In genomic region chr10:79892451-79893118, GRCm38 (mm10) we compare ENCODE assay signal across 8 mouse cellular contexts. TPM values are rescaled to one million over a fixed set of nuclear protein-coding genes. Genes with fewer than 3 reads are reported as not detected.
DNase-seq lines count a peak whose midpoint lies in the region; ATAC-seq and TF ChIP-seq lines count a peak whose summit lies in the region.
"Not testable (repeated sequence)": the region's sequence is repeated elsewhere in the genome, so short reads cannot be mapped to it uniquely, and the experiment has no call there.

No protein-coding gene starts in this region.

- not testable (repeated sequence) for H3K9me3 ChIP-seq in embryonic facial prominence, embryonic 14.5 days (ENCODE audit: control insufficient read depth, low read length); heart, embryonic 10.5 days; kidney, embryonic 15.5 days (replicated peaks); limb, embryonic 14.5 days (ENCODE audit: control insufficient read depth, low read length); midbrain, postnatal 0 days (ENCODE audit: low read length)

- H3K4me3 ChIP-seq in embryonic facial prominence, embryonic 14.5 days (ENCODE audit: low read depth, low read length); heart, embryonic 10.5 days; kidney, embryonic 15.5 days (replicated peaks); limb, embryonic 14.5 days (replicated peaks; ENCODE audit: low read length); midbrain, postnatal 0 days (ENCODE audit: low read depth, low read length): not testable (repeated sequence)

- TF ChIP-seq CTCF in midbrain, postnatal 0 days (IDR thresholded peaks at IDR 0.05) = peak; percentile 82

- TF ChIP-seq POLR2A in limb, embryonic 14.5 days (IDR thresholded peaks at IDR 0.05; ENCODE audit: borderline replicate concordance, extremely low read depth, insufficient read depth, insufficient read length) = not testable (repeated sequence)

- H3K4me2 ChIP-seq in embryonic facial prominence, embryonic 14.5 days (ENCODE audit: low read depth, low read length); kidney, embryonic 15.5 days; limb, embryonic 14.5 days (replicated peaks; ENCODE audit: low read depth, low read length, severe bottlenecking); midbrain, postnatal 0 days (ENCODE audit: low read depth, low read length, poor library complexity, severe bottlenecking): not testable (repeated sequence)

- 42% methylated on average over 22 of the region's 22 CpGs for WGBS in embryonic facial prominence, embryonic 14.5 days
- 43% methylated on average over 22 of the region's 22 CpGs for WGBS in heart, embryonic 10.5 days
- 41% methylated on average over 22 of the region's 22 CpGs for WGBS in kidney, embryonic 15.5 days
- 44% methylated on average over 22 of the region's 22 CpGs for WGBS in limb, embryonic 14.5 days
- 47% methylated on average over 22 of the region's 22 CpGs for WGBS in midbrain, postnatal 0 days

- H3K36me3 ChIP-seq in embryonic facial prominence, embryonic 14.5 days (ENCODE audit: control insufficient read depth, insufficient read depth, low read length) = peaks cover 27% of the 10 kb centered on the region
- peaks cover 32% of the 10 kb centered on the region for H3K36me3 ChIP-seq in heart, embryonic 10.5 days
- peaks cover 34% of the 10 kb centered on the region for H3K36me3 ChIP-seq in kidney, embryonic 15.5 days
- H3K36me3 ChIP-seq in limb, embryonic 14.5 days (ENCODE audit: control insufficient read depth, insufficient read depth, low read length) = peaks cover 27% of the 10 kb centered on the region
- H3K36me3 ChIP-seq in midbrain, postnatal 0 days (ENCODE audit: insufficient read depth, low read length) = peaks cover 28% of the 10 kb centered on the region

- 0 out of 2 replicates have a peak, but pooled peaks have one; percentile 28 for ATAC-seq in embryonic facial prominence, embryonic 14.5 days (ENCODE audit: low read depth)
- not testable (repeated sequence) for ATAC-seq in kidney, embryonic 15.5 days (replicated peaks; ENCODE audit: low FRiP score)
- peak; percentile 30; the same call in 1 of the 2 replicates for ATAC-seq in limb, embryonic 14.5 days (ENCODE audit: low FRiP score, low read depth)
- 0 out of 2 replicates have a peak, but pooled peaks have one; percentile 55 for ATAC-seq in midbrain, postnatal 0 days (ENCODE audit: low FRiP score)

- not testable (repeated sequence) for H3K27ac ChIP-seq in embryonic facial prominence, embryonic 14.5 days (replicated peaks; ENCODE audit: low read depth, low read length); heart, embryonic 10.5 days; limb, embryonic 14.5 days (replicated peaks; ENCODE audit: low read depth, low read length); midbrain, postnatal 0 days (ENCODE audit: low read depth, low read length)
- H3K27ac ChIP-seq in kidney, embryonic 15.5 days = peak overlapping the region; percentile 51

- not testable (repeated sequence) for H3K9ac ChIP-seq in embryonic facial prominence, embryonic 14.5 days (ENCODE audit: low read depth, low read length); kidney, embryonic 15.5 days; limb, embryonic 14.5 days (ENCODE audit: low read depth, low read length, severe bottlenecking); midbrain, postnatal 0 days (replicated peaks; ENCODE audit: low read length, poor library complexity, severe bottlenecking)

- not testable (repeated sequence) for H3K4me1 ChIP-seq in embryonic facial prominence, embryonic 14.5 days (ENCODE audit: control insufficient read depth, insufficient read depth, low read length); heart, embryonic 10.5 days; limb, embryonic 14.5 days (ENCODE audit: control insufficient read depth, insufficient read depth, low read length); midbrain, postnatal 0 days (ENCODE audit: insufficient read depth, low read length)
- H3K4me1 ChIP-seq in kidney, embryonic 15.5 days = peaks cover 10% of the 10 kb centered on the region; the same call in 1 of the 2 replicates

- not testable (repeated sequence) for H3K27me3 ChIP-seq in embryonic facial prominence, embryonic 14.5 days (replicated peaks; ENCODE audit: control insufficient read depth, insufficient read depth, low read length); kidney, embryonic 15.5 days; limb, embryonic 14.5 days (ENCODE audit: control insufficient read depth, insufficient read depth, low read length); midbrain, postnatal 0 days (ENCODE audit: insufficient read depth, low read length)
- peaks cover 17% of the 10 kb centered on the region; the same call in 1 of the 2 replicates for H3K27me3 ChIP-seq in heart, embryonic 10.5 days (ENCODE audit: insufficient read depth, poor library complexity, severe bottlenecking)

- peak; percentile 89 for DNase-seq in B cell, adult 2 months
- peak; percentile 83 to 87 for DNase-seq in adrenal gland, postnatal 36 days
- DNase-seq in embryonic facial prominence, embryonic 14.5 days (ENCODE audit: low spot score) = peak; percentile 63
- peak; percentile 90 for DNase-seq in heart, embryonic 10.5 days (ENCODE audit: low spot score)
- DNase-seq in limb, embryonic 14.5 days (ENCODE audit: low spot score) = peak; percentile 68
- peak; percentile 70 for DNase-seq in midbrain, postnatal 0 days (ENCODE audit: low spot score)
- peak; percentile 85 to 96 for DNase-seq in spleen, postnatal 4 days (ENCODE audit: low spot score in 2 of 2)

RNA-seq across cellular contexts. Expression of gene Cfd, which starts 1.9 kb away (rescaled TPM):
- total RNA-seq in adrenal gland, postnatal 36 days (2021) = 1,000 to 10,000 TPM; 1,484 to 1,596 TPM
- polyA plus RNA-seq in embryonic facial prominence, embryonic 14.5 days (2014; fragmentation: Nextera tagmentation; extraction: Ambion mirVana) = 0.22 TPM in 1 of 2 replicates, not detected in the other
- polyA plus RNA-seq in heart, embryonic 10.5 days (2016; fragmentation: Nextera tagmentation; extraction: Ambion mirVana) = not detected in 2 replicates
- polyA plus RNA-seq in kidney, embryonic 15.5 days (2015; fragmentation: Nextera tagmentation; extraction: Ambion mirVana) = not detected in 2 replicates
- 1.1 and 2.3 TPM in 2 replicates for polyA plus RNA-seq in limb, embryonic 14.5 days (2012; rRNA removed)
- not detected in 2 replicates for polyA plus RNA-seq in limb, embryonic 14.5 days (2014; fragmentation: Nextera tagmentation; extraction: Ambion mirVana)
- total RNA-seq in midbrain, postnatal 0 days (2014; rRNA removed) = not detected in 2 replicates
- not detected in 2 replicates for polyA plus RNA-seq in midbrain, postnatal 0 days (2015; fragmentation: Nextera tagmentation; extraction: Ambion mirVana)

RNA-seq across cellular contexts. Expression of gene Elane, which starts 6.5 kb away (rescaled TPM):
- under 1 TPM; 0.30 to 0.33 TPM for total RNA-seq in adrenal gland, postnatal 36 days (2021)
- polyA plus RNA-seq in embryonic facial prominence, embryonic 14.5 days (2014; fragmentation: Nextera tagmentation; extraction: Ambion mirVana) = 0.64 and 2.0 TPM in 2 replicates
- 0.14 and 0.15 TPM in 2 replicates for polyA plus RNA-seq in heart, embryonic 10.5 days (2016; fragmentation: Nextera tagmentation; extraction: Ambion mirVana)
- 2.6 and 3.4 TPM in 2 replicates for polyA plus RNA-seq in kidney, embryonic 15.5 days (2015; fragmentation: Nextera tagmentation; extraction: Ambion mirVana)
- 0.35 and 1.8 TPM in 2 replicates for polyA plus RNA-seq in limb, embryonic 14.5 days (2012; rRNA removed)
- polyA plus RNA-seq in limb, embryonic 14.5 days (2014; fragmentation: Nextera tagmentation; extraction: Ambion mirVana) = 0.62 and 1.2 TPM in 2 replicates
- total RNA-seq in midbrain, postnatal 0 days (2014; rRNA removed) = not detected in 2 replicates
- polyA plus RNA-seq in midbrain, postnatal 0 days (2015; fragmentation: Nextera tagmentation; extraction: Ambion mirVana) = not detected in 2 replicates

RNA-seq across cellular contexts. Expression of gene Med16, which starts 16.1 kb away (rescaled TPM):
- total RNA-seq in adrenal gland, postnatal 36 days (2021) = 10 to 100 TPM; 39.7 to 50.6 TPM
- 33.7 and 40.2 TPM in 2 replicates for polyA plus RNA-seq in embryonic facial prominence, embryonic 14.5 days (2014; fragmentation: Nextera tagmentation; extraction: Ambion mirVana)
- polyA plus RNA-seq in heart, embryonic 10.5 days (2016; fragmentation: Nextera tagmentation; extraction: Ambion mirVana) = 51.9 and 54.4 TPM in 2 replicates
- polyA plus RNA-seq in kidney, embryonic 15.5 days (2015; fragmentation: Nextera tagmentation; extraction: Ambion mirVana) = 59.6 and 70.7 TPM in 2 replicates
- 54.6 and 73.8 TPM in 2 replicates for polyA plus RNA-seq in limb, embryonic 14.5 days (2012; rRNA removed)
- 33.4 and 38.3 TPM in 2 replicates for polyA plus RNA-seq in limb, embryonic 14.5 days (2014; fragmentation: Nextera tagmentation; extraction: Ambion mirVana)
- total RNA-seq in midbrain, postnatal 0 days (2014; rRNA removed) = 75.9 and 79.6 TPM in 2 replicates
- 54.9 and 55.3 TPM in 2 replicates for polyA plus RNA-seq in midbrain, postnatal 0 days (2015; fragmentation: Nextera tagmentation; extraction: Ambion mirVana)

RNA-seq across cellular contexts. Expression of gene Gm26602, which starts 18.1 kb away (rescaled TPM):
- not detected for total RNA-seq in adrenal gland, postnatal 36 days (2021)
- polyA plus RNA-seq in embryonic facial prominence, embryonic 14.5 days (2014; fragmentation: Nextera tagmentation; extraction: Ambion mirVana) = 4.1 and 6.7 TPM in 2 replicates
- 1.4 and 4.0 TPM in 2 replicates for polyA plus RNA-seq in heart, embryonic 10.5 days (2016; fragmentation: Nextera tagmentation; extraction: Ambion mirVana)
- 0.96 and 14.1 TPM in 2 replicates for polyA plus RNA-seq in kidney, embryonic 15.5 days (2015; fragmentation: Nextera tagmentation; extraction: Ambion mirVana)
- not detected in 2 replicates for polyA plus RNA-seq in limb, embryonic 14.5 days (2012; rRNA removed)
- 6.6 TPM in 1 of 2 replicates, not detected in the other for polyA plus RNA-seq in limb, embryonic 14.5 days (2014; fragmentation: Nextera tagmentation; extraction: Ambion mirVana)
- total RNA-seq in midbrain, postnatal 0 days (2014; rRNA removed) = not detected in 2 replicates
- polyA plus RNA-seq in midbrain, postnatal 0 days (2015; fragmentation: Nextera tagmentation; extraction: Ambion mirVana) = 7.4 and 17.3 TPM in 2 replicates

RNA-seq across cellular contexts. Expression of gene Plppr3, which starts 18.2 kb away (rescaled TPM):
- under 1 TPM; 0.16 to 0.50 TPM for total RNA-seq in adrenal gland, postnatal 36 days (2021)
- polyA plus RNA-seq in embryonic facial prominence, embryonic 14.5 days (2014; fragmentation: Nextera tagmentation; extraction: Ambion mirVana) = 32.4 and 50.2 TPM in 2 replicates
- 16.2 and 36.9 TPM in 2 replicates for polyA plus RNA-seq in heart, embryonic 10.5 days (2016; fragmentation: Nextera tagmentation; extraction: Ambion mirVana)
- polyA plus RNA-seq in kidney, embryonic 15.5 days (2015; fragmentation: Nextera tagmentation; extraction: Ambion mirVana) = 62.1 and 74.5 TPM in 2 replicates
- 220 and 326 TPM in 2 replicates for polyA plus RNA-seq in limb, embryonic 14.5 days (2012; rRNA removed)
- polyA plus RNA-seq in limb, embryonic 14.5 days (2014; fragmentation: Nextera tagmentation; extraction: Ambion mirVana) = 61.5 and 79.7 TPM in 2 replicates
- total RNA-seq in midbrain, postnatal 0 days (2014; rRNA removed) = 494 and 539 TPM in 2 replicates
- 350 and 358 TPM in 2 replicates for polyA plus RNA-seq in midbrain, postnatal 0 days (2015; fragmentation: Nextera tagmentation; extraction: Ambion mirVana)
